Mouse (Mus musculus): Measurements from ENCODE around the gene Cped1.

The Cped1 gene

GRCm38 (mm10) chr6:21985732-21986540 lies at the start of gene Cped1:
Gene Cped1 (plus strand): TSS chr6:21985916.
- DNase-seq, result peak; percentile 47

- DNase-seq, result no peak
Measured at GRCm38 (mm10) chr6:21937981-21938635, 47.6 kb upstream of the Cped1 start.

- peak; percentile 100 for DNase-seq
Measured at GRCm38 (mm10) chr6:21949226-21949731, 36.4 kb upstream of the Cped1 start, which contains the start of gene Ing3. Gene Ing3 (plus strand): TSS chr6:21949571.

GRCm38 (mm10) chr6:21949771-21950448 lies 35.8 kb upstream of the Cped1 start:
- peak; percentile 98 for DNase-seq

GRCm38 (mm10) chr6:21950676-21951075 lies 35.0 kb upstream of the Cped1 start:
- DNase-seq, result peak; percentile 45

- no peak for DNase-seq
Measured at GRCm38 (mm10) chr6:21955468-21955867, 30.2 kb upstream of the Cped1 start.

- DNase-seq, result no peak
Measured at GRCm38 (mm10) chr6:21958922-21959321, 26.8 kb upstream of the Cped1 start.

GRCm38 (mm10) chr6:21959909-21960308 lies 25.8 kb upstream of the Cped1 start:
- peak; percentile 30 for DNase-seq

- DNase-seq, result no peak
Measured at GRCm38 (mm10) chr6:21977532-21977931, 8.2 kb upstream of the Cped1 start.

GRCm38 (mm10) chr6:21981114-21981513 lies 4.6 kb upstream of the Cped1 start:
- DNase-seq, result no peak

- peak; percentile 51 for DNase-seq
Measured at GRCm38 (mm10) chr6:21984990-21985731, 555 bp upstream of the Cped1 start.

- peak; percentile 27 for DNase-seq
Measured at GRCm38 (mm10) chr6:21986660-21987331, 1.1 kb downstream of the Cped1 start.

GRCm38 (mm10) chr6:21987554-21987953 lies 1.8 kb downstream of the Cped1 start:
- DNase-seq, result no peak

GRCm38 (mm10) chr6:21988296-21988695 lies 2.6 kb downstream of the Cped1 start:
- no peak for DNase-seq

- no peak for DNase-seq
Measured at GRCm38 (mm10) chr6:21989081-21989480, 3.4 kb downstream of the Cped1 start.

- no peak for DNase-seq
Measured at GRCm38 (mm10) chr6:21990181-21991135, 4.7 kb downstream of the Cped1 start.

- DNase-seq, result no peak
Measured at GRCm38 (mm10) chr6:21991151-21991550, 5.4 kb downstream of the Cped1 start.

GRCm38 (mm10) chr6:21993070-21993469 lies 7.4 kb downstream of the Cped1 start:
- no peak for DNase-seq

- no peak for DNase-seq
Measured at GRCm38 (mm10) chr6:21998131-21998530, 12.4 kb downstream of the Cped1 start.

- no peak for DNase-seq
Measured at GRCm38 (mm10) chr6:21999025-21999424, 13.3 kb downstream of the Cped1 start.

GRCm38 (mm10) chr6:22000086-22000485 lies 14.4 kb downstream of the Cped1 start:
- DNase-seq, result no peak
